Mouse (Mus musculus) embryonic facial prominence, embryonic 14.5 days (tissue): ENCODE results near the gene Rnf157. TPM values are rescaled to one million over a fixed set of nuclear protein-coding genes. Genes with fewer than 3 reads are reported as not detected.
A peak's percentile ranks its signal among the peaks of the same experiment; 100 is the strongest.

Experiments used
- ATAC-seq: fragments of 200-750 bp; cut with Nextera tagmentation; 2 replicates; pipeline ENCODE4 v1.8.0; 2017; ENCODE audit warnings: low read depth, moderate number of reproducible peaks, moderate TSS enrichment
- DNase-seq: peaks from one replicate; pipeline ENCODE4 v3.0.0-alpha.2; 2015; ENCODE audit warnings: low spot score
- H3K27ac ChIP-seq: fragments of 300-500 bp; sonication (generic); replicated peaks from 2 replicates; pipeline ENCODE4 v1.5.1; 2014; ENCODE audit warnings: low read depth, mild to moderate bottlenecking, low read length, moderate library complexity
- H3K27me3 ChIP-seq: fragments of 300-500 bp; sonication (generic); replicated peaks from 2 replicates; pipeline ENCODE4 v1.6.1; 2014; ENCODE audit warnings: low read length; ENCODE audit not compliant: control insufficient read depth, insufficient read depth
- H3K36me3 ChIP-seq: fragments of 300-500 bp; sonication (generic); 2 replicates; pipeline ENCODE4 v1.6.1; 2014; ENCODE audit warnings: low read length, mixed read lengths; ENCODE audit not compliant: control insufficient read depth, insufficient read depth
- H3K4me1 ChIP-seq: fragments of 300-500 bp; sonication (generic); 2 replicates; pipeline ENCODE4 v1.6.1; 2014; ENCODE audit warnings: antibody characterized with exemption, low read length; ENCODE audit not compliant: control insufficient read depth, insufficient read depth
- H3K4me2 ChIP-seq: fragments of 300-500 bp; sonication (generic); 2 replicates; pipeline ENCODE4 v1.6.1; 2014; ENCODE audit warnings: low read depth, mild to moderate bottlenecking, low read length, moderate library complexity, mixed read lengths
- H3K4me3 ChIP-seq: fragments of 300-500 bp; sonication (generic); 2 replicates; pipeline ENCODE4 v1.5.1; 2014; ENCODE audit warnings: low read depth, mild to moderate bottlenecking, low read length
- H3K9ac ChIP-seq: fragments of 300-500 bp; sonication (generic); 2 replicates; pipeline ENCODE4 v1.6.1; 2014; ENCODE audit warnings: low read depth, mild to moderate bottlenecking, low read length, moderate library complexity, mixed read lengths
- H3K9me3 ChIP-seq: fragments of 300-500 bp; sonication (generic); 2 replicates; pipeline ENCODE4 v1.6.1; 2016; ENCODE audit warnings: low read length; ENCODE audit not compliant: control insufficient read depth
- WGBS: fragments of 180-500 bp; shearing (Covaris S2); extraction: QIAGEN DNeasy Blood & Tissue Kit; methylation state at CpG from one replicate; pipeline ENCODE4 v1.1.7; 2014; 5-methylcytosine and 5-hydroxymethylcytosine counted together
- polyA plus RNA-seq: library from polyadenylated mRNA; unstranded; fragments of >200 nt; fragmentation: Nextera tagmentation; extraction: Ambion mirVana; gene quantifications from 2 replicates; pipeline ENCODE4 v1.2.1, GENCODE M21; 2014

The Rnf157 gene
- polyA plus RNA-seq, 1 experiment from 2014 or later = 17.7 TPM

DNA sequence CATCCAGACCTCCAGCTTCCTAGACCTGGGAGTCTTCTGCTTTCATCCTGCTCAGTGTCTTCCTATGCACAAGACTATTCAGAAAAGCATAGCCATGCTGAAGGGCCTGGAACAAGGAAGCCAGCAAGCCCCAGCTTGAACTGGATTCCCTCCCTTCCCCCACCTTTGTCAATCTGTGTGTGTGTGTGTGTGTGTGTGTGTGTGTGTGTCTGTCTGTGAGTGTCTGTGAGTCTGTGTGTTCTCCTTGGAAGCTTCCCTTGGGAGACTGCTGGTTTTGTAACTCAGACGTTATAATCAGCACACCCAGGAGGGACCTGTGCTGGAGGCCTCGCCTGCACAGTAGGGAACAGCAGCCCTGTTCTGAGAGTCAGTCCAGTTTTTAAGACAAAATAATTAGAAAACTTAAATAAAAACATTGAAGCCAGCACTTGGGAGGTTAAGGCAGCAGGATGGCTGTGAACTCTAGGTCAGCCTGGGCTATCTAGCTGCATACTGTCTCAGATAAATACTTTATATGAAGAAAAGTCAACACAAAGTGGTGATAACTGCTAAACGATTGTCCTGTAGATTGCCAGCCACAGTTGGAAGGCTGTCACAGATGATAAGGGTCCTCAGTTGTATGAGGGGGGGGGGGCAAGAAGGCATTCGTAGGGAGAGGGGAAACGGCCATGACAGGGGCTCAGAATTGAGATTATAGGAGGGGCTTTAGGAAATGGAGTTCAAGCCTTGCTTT is 23.3 kb upstream of the Rnf157 start:
- H3K27ac ChIP-seq = no peak overlapping the region
- ATAC-seq (no peak), DNase-seq (no peak)
- H3K4me2 ChIP-seq = peak overlapping the region; percentile 59
- no peaks in the 10 kb centered on the region for H3K27me3 ChIP-seq
- H3K9me3 ChIP-seq = no peaks in the 10 kb centered on the region
- 50% methylated on average over 5 of the region's 5 CpGs for WGBS
- H3K4me1 ChIP-seq = peaks cover 16% of the 10 kb centered on the region
- peaks cover 33% of the 10 kb centered on the region for H3K36me3 ChIP-seq
- H3K9ac ChIP-seq = peak overlapping the region; percentile 79
- 0 out of 2 replicates have a peak overlapping the region, but pooled peaks have one; percentile 68 for H3K4me3 ChIP-seq

DNA sequence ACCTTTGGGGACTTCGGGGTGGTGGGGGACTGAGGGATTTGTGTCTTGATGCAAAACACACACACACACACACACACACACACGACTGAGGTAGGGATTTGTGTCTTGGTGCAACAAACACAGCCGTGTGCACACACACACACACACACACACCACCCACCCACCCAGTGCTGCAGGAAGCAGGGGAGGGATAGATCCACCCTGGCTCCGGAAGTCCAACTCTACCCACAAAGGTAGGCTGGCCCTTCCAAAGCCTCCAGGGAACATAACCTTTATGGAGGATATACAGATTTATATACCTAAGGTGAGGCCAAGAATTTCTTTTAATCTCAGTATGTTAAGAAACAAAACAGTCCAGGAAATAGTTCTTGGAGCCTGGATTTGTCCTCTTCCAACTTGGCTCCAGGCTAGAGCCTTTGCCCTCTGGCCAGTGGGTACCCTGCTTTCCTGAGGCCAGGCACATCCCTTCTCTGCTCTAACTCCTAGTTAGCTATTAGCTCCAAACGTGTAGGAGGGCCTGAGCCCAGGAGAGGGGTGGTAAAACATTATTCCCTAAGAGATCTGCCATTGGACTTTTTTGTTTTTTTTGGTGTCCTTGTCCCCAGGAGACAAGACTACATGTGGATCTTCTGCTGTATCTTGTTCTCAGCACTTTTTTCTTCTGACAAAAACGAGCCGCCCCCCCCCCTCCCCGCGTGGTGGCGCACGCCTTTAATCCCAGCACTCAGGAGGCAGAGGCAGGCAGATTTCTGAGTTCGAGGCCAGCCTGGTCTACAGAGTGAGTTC is 22.3 kb upstream of the Rnf157 start:
- 52% methylated on average over 12 of the region's 12 CpGs for WGBS
- Histone ChIP-seq H3K36me3 (peaks cover 33% of the 10 kb centered on the region), H3K27me3 (no peaks in the 10 kb centered on the region), H3K9me3 (no peaks in the 10 kb centered on the region), H3K4me1 (peaks cover 16% of the 10 kb centered on the region), H3K4me3 (peak overlapping the region; percentile 68), H3K4me2 (peak overlapping the region; percentile 59), H3K27ac (peak overlapping the region; percentile 90), H3K9ac (peak overlapping the region; percentile 79)
- ATAC-seq (no peak), DNase-seq (no peak)

- peak overlapping the region; percentile 79 for H3K9ac ChIP-seq
- under 1% methylated on average over 27 of the region's 67 CpGs for WGBS
- peaks cover 27% of the 10 kb centered on the region for H3K36me3 ChIP-seq
- peak; percentile 68 for DNase-seq
- peaks cover 16% of the 10 kb centered on the region for H3K4me1 ChIP-seq
- H3K4me2 ChIP-seq = peak overlapping the region; percentile 59
- peak overlapping the region; percentile 68 for H3K4me3 ChIP-seq
- H3K27me3 ChIP-seq = no peaks in the 10 kb centered on the region
- H3K9me3 ChIP-seq = no peaks in the 10 kb centered on the region
- ATAC-seq = peak; percentile 2; the same call in 1 of the 2 replicates
- peak overlapping the region; percentile 90 for H3K27ac ChIP-seq
Observed at GRCm38 (mm10) chr11:116434287-116434966, 21.6 kb upstream of the Rnf157 start.

- peak; percentile 97 for ATAC-seq
- WGBS = 3% methylated on average over 25 of the region's 66 CpGs
- Histone ChIP-seq H3K4me1 (peaks cover 16% of the 10 kb centered on the region), H3K36me3 (peaks cover 20% of the 10 kb centered on the region), H3K9ac (peak within 1 kb of the TSS; percentile 79), H3K9me3 (no peaks in the 10 kb centered on the region), H3K4me2 (peak within 1 kb of the TSS; percentile 59), H3K4me3 (peak within 1 kb of the TSS; percentile 68), H3K27me3 (no peaks in the 10 kb centered on the region), H3K27ac (peak within 1 kb of the TSS; percentile 90)
- DNase-seq = peak; percentile 100
Observed at GRCm38 (mm10) chr11:116433356-116434286, 20.8 kb upstream of the Rnf157 start, which contains the start of gene Ubald2. TSS of gene Ubald2 (plus strand) at chr11:116434094.

DNA sequence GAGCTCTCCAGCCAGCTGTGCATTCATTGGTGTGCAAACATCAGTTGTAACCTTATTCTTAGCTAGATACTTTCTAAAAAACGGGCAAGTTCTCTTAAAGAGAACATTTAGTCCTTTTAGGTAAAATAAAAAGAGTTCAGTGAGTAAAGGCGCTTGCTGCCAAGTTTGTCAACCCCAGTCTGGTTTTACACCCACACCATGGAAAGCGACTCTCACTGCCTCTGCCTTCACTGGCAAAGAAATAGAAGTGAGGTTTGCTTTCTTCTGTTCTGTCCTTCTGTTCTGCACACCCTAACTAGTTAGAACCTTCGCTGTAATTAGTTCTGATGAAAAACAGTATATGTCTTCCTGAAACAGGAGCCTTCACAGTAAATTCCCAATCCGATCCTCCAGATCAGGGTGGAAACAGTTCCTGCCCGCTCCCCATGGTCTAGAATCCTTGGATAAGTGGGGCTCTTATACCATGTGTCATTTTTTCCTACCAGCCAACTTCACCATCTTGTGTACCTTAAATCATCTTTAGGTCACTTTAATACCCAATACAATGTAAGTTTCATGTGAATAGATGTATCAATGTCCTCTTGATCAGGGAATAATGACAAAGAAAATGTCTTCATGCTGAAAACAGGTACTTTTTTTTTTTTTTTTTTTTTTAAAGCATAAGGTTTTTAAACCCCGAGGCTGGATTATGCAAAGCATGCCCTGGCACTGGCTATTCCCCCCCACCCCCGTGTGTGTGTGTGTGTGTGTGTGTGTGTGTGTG is 19.9 kb upstream of the Rnf157 start:
- ATAC-seq = no peak
- Histone ChIP-seq H3K9me3 (no peaks in the 10 kb centered on the region), H3K27ac (peak overlapping the region; percentile 83), H3K27me3 (no peaks in the 10 kb centered on the region), H3K4me1 (peaks cover 16% of the 10 kb centered on the region), H3K36me3 (peaks cover 20% of the 10 kb centered on the region), H3K4me2 (peak overlapping the region; percentile 51), H3K9ac (0 out of 2 replicates have a peak overlapping the region, but pooled peaks have one; percentile 19), H3K4me3 (no peak overlapping the region; the same call in 1 of the 2 replicates)
- WGBS = 47% methylated on average over 8 of the region's 8 CpGs
- no peak for DNase-seq

DNA sequence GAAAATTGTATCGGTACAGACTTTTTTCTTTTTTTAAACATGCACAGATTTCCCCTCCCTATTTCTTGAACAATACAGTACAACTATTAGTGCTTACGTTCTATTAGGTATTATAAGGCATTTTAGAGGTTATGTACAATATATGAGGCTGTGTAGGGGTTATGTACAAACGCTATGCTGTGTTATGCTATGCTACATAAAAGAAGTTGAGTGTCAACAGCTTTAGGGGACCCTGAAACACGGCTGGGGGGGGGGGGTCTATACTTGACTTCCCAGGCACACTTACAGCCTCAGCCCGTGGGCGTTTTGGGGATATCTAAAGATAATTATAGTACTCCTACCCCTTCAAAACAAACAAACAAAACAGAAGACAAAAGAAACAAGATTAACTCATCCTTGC is 19.3 kb upstream of the Rnf157 start:
- H3K4me3 ChIP-seq = no peak overlapping the region
- 50% methylated on average over 6 of the region's 6 CpGs for WGBS
- peaks cover 15% of the 10 kb centered on the region for H3K36me3 ChIP-seq
- no peaks in the 10 kb centered on the region for H3K9me3 ChIP-seq
- peaks cover 16% of the 10 kb centered on the region for H3K4me1 ChIP-seq
- ATAC-seq (no peak), DNase-seq (no peak)
- no peak overlapping the region for H3K27ac ChIP-seq
- H3K4me2 ChIP-seq = no peak overlapping the region
- H3K27me3 ChIP-seq = no peaks in the 10 kb centered on the region
- H3K9ac ChIP-seq = no peak overlapping the region

DNA sequence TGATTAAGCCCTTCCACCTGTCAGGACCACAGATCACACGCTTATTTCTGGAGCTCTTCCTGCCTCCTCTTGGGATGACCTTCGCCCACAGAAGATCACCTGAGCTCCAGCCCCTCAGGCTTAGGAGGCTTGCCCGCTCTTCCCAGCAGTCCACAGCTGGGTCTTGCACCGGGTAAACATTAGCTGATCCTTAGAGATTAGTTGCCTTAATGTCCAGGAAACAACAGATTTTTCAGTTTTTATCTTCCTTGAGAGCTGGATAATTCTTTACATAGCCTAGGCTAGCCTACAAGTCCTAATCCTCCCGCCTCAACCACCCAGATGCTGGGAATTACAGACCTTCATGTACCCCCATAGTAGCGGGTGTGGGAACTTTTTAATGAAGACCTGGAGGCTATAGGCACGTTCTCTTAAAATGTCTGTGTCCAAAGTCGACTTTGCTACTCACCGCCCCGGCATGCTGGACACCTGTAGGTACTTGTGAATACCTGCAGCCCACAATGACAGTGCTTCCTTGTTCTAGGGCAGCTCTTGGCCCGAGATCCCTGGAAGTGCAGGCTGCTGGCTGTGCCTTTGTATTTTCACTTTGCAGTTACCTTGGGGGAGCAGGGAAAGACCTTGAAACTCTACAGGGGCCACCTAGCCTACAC is 18.7 kb upstream of the Rnf157 start:
- Histone ChIP-seq H3K9ac (0 out of 2 replicates have a peak overlapping the region, but pooled peaks have one; percentile 15), H3K4me1 (peaks cover 16% of the 10 kb centered on the region), H3K4me2 (0 out of 2 replicates have a peak overlapping the region, but pooled peaks have one; percentile 13), H3K36me3 (peaks cover 9% of the 10 kb centered on the region; the same call in 1 of the 2 replicates), H3K27me3 (no peaks in the 10 kb centered on the region), H3K27ac (no peak overlapping the region), H3K9me3 (no peaks in the 10 kb centered on the region), H3K4me3 (no peak overlapping the region)
- WGBS = 46% methylated on average over 11 of the region's 11 CpGs
- ATAC-seq (no peak), DNase-seq (no peak)
